Mouse (Mus musculus) left cerebral cortex, adult 2 months (tissue): Measurements from ENCODE around the gene Vwa8. TPM values are rescaled to one million over a fixed set of nuclear protein-coding genes. Genes with fewer than 3 reads are reported as not detected.

ENCODE experiments used
- DNase-seq, 2 experiments: peaks; one replicate each; pipeline ENCODE4 v3.0.0; 2021 to 2022; ENCODE audit warnings: low spot score in 2 of 2, mixed read lengths in 1 of 2; ENCODE audit errors: extremely low spot score in 1 of 2
- H3K27ac ChIP-seq: fragments of 200-600 bp; 2 replicates; pipeline ENCODE4 v1.8.1; 2022
- H3K4me3 ChIP-seq: fragments of 200-600 bp; 2 replicates; pipeline ENCODE4 v1.8.1; 2022
- CTCF ChIP-seq: fragments of 200-600 bp; IDR thresholded peaks from 2 replicates; pipeline ENCODE4 v1.8.1; 2022; ENCODE audit warnings: antibody characterized with exemption, mild to moderate bottlenecking, moderate library complexity
- intact Hi-C: fragments of 180-260 bp; cut with DNase I; formaldehyde crosslinking; loops from one replicate; pipeline ENCODE4 v1.15.1; 2025
- total RNA-seq, 2 experiments: library from RNA; stranded (reverse); gene quantifications; 2 replicates each; pipeline ENCODE4 v1.2.3; 2021

Gene Vwa8
- total RNA-seq, 2 experiments from 2014 or later = 31.7 to 32.3 TPM

DNA sequence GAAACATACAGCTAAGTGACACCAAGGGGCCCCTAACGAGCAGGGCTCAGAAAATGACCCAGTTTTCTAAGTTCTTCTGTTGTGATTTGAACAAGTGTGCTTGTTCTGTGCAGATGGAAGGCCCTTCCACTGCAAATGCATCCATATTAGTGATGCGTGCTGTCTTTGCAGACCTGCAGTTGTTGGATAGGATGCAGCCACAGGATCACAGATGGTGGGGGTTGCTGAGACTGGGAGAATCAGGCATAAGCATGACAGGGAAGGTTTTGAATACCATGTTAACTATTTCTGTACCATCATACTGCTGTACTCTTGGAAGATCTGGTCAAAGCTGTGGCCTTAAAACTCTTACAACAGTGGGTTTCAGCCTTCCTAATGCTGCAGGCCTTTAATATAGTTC is 83.2 kb downstream of the Vwa8 start:
- intact Hi-C loops = no loop called here
- DNase-seq = no peak
- TF ChIP-seq CTCF = no peak
- Histone ChIP-seq H3K4me3 (no peak overlapping the region), H3K27ac (no peak overlapping the region)

GRCm38 (mm10) chr14:78933399-78933798 is 84.5 kb downstream of the Vwa8 start:
- no peak for TF ChIP-seq CTCF
- Histone ChIP-seq H3K4me3 (no peak overlapping the region), H3K27ac (no peak overlapping the region)
- DNase-seq = no peak
- intact Hi-C loops = no loop called here

GRCm38 (mm10) chr14:78934596-78934995 is 85.7 kb downstream of the Vwa8 start:
- intact Hi-C loops = no loop called here
- Histone ChIP-seq H3K27ac (no peak overlapping the region), H3K4me3 (no peak overlapping the region)
- no peak for TF ChIP-seq CTCF
- DNase-seq = no peak

DNA sequence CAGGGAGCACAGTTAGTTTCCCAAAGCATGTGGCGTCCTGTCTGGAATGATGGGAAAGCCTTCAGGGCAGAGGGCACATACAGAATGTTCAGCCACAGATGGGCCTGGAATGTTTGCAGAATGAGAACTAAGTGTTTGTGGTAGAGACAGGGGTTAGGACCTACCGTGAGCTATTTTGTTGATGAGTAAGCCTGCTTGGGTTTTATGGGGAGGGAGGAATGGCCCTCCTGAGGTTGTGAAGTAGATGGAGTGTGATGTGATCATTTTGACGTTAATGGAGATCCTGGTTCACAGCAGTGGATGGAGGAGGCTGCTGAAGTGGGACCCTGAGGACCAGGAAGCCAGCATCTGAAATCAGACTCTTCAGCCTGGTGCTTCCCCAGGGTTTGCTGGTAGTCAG is 86.9 kb downstream of the Vwa8 start:
- no peak overlapping the region for H3K4me3 ChIP-seq
- TF ChIP-seq CTCF = no peak

DNA sequence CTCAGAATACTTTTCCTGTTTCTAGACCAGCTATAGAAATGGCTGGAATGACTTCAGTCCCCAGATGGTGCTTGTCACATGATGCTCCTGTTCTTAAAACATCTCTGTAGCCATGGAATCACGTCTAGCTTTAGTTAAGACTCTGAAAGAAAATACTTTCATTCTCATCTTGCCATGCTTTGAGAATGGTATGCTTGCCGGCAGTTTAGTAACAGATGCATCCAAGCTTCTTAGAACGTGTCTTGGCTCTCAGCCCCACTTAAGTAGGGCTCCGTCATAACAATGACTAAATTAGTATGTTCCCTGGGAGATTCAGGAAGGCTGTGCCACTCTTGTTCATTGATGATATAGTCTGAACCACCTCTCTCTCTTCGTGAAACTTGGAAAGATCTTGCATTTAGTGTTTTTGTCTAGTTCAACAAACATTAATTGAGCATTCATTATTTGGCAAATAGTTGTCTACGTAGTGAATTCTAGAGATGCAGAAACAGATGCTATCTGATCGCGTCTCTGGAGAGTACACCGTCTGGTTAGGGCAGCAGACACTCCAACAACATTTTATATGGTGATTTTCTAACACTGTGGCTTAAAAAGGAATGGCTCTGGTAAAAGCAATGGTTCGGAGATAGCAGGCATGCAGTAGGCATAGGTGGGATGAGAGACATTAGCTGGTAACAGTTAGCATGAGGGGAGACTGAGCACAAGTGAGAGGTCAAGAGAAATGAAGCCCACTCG is 93.1 kb downstream of the Vwa8 start:
- no peak for TF ChIP-seq CTCF
- peak overlapping the region; percentile 81 for H3K27ac ChIP-seq
- no peak overlapping the region for H3K4me3 ChIP-seq
- intact Hi-C loops = loop anchor here (5.0 kb wide), 3 partner anchors 90 to 210 kb away; partner anchors contain the start of gene Dgkh
- DNase-seq = peak; percentile 28 to 39

More for the DNA sequence above, 86.9 kb downstream of the Vwa8 start:
- DNase-seq = no peak
- no peak overlapping the region for H3K27ac ChIP-seq
- intact Hi-C loops = no loop called here

DNA sequence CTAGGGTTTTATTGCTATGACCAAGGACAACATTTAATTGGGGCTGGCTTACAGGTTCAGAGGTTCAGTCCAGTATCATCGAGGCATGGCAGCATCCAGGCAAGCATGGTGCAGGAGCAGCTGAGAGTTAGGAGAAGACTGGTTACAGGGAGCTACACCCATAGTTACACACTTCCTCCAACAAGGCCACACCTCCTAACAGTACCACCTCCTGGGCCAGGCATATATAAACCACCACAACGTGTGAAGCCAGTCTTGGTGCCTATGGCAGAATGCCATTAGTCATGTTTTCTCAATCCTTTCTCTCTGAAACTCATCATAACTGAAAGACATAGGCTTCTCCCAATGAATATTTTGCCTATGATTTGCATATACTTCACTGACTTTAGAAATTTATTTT is 106.9 kb downstream of the Vwa8 start:
- DNase-seq = no peak
- TF ChIP-seq CTCF = no peak
- H3K27ac ChIP-seq = no peak overlapping the region
- intact Hi-C loops = no loop called here
- H3K4me3 ChIP-seq = no peak overlapping the region

DNA sequence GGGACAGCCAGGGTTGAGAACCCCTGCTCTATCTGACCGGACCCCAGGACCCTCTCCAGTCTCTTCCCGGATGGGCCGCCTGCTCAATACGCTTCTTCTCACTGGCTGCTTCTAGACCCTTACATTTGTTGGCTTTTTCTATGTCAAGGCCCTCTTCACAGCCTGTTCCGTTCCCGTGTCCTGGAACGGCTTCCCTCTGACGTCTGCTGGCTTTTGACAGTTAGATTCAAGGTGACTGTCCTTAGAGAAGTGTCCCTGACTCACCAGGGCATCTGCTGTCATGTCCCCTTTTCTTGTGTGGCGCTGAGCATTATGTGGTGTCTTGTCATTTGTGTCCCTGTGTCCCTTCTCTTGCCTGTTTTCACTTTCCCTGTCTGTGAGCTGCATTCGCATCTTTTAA is 121.8 kb downstream of the Vwa8 start:
- intact Hi-C loops = no loop called here
- TF ChIP-seq CTCF = no peak
- H3K4me3 ChIP-seq = no peak overlapping the region
- no peak for DNase-seq
- no peak overlapping the region for H3K27ac ChIP-seq

DNA sequence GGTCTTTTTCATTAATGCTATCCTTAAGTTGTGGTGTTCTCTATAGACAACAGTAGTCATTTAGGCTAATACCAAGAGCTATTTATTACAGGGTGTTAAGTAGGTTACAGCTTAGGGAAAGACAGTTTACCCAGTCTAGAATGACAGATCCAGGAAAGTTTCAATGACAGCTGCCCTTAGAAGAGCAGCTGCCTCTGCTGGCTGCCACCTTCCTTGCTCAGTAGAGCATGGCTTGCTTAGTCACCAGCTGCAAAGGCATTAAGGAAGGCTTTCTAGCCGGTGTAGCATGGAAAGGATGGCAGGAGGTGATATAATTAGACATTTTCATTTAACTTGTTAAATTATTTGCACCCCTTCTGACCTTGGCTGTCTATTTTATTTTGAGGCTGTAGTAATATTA is 123.6 kb downstream of the Vwa8 start:
- TF ChIP-seq CTCF = no peak
- intact Hi-C loops = no loop called here
- DNase-seq = no peak
- Histone ChIP-seq H3K27ac (no peak overlapping the region), H3K4me3 (no peak overlapping the region)

- H3K27ac ChIP-seq = no peak overlapping the region
- intact Hi-C loops = no loop called here
- no peak for TF ChIP-seq CTCF
- DNase-seq = no peak
- H3K4me3 ChIP-seq = no peak overlapping the region
Observed at GRCm38 (mm10) chr14:78983104-78983503, 134.3 kb downstream of the Vwa8 start.

- no peak for TF ChIP-seq CTCF
- intact Hi-C loops = no loop called here
- H3K27ac ChIP-seq = no peak overlapping the region
- H3K4me3 ChIP-seq = no peak overlapping the region
- peak in 1 of 2 experiments; percentile 28 for DNase-seq
Observed at GRCm38 (mm10) chr14:78984296-78984695, 135.4 kb downstream of the Vwa8 start.

DNA sequence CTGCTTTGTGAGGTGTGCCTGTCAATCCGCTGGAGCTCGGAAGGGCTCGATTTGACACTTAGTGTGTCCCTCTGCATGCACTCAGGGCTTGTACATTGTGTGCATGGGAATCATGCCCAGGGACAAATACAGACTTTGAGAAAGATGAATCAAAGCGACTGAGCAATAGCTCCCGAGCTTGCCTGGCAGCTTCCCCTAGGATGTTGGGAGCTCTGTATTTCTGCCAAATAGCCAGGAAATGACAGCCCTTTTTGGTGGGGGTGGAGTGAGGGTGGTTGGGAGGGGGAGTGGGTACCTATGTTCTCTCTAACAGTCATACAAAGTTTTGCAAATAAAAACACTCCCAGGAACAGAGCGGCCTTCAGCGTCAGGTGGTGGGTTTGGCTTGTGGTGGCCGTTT is 138.7 kb downstream of the Vwa8 start:
- Histone ChIP-seq H3K4me3 (no peak overlapping the region), H3K27ac (no peak overlapping the region)
- DNase-seq = no peak
- intact Hi-C loops = no loop called here
- no peak for TF ChIP-seq CTCF

DNA sequence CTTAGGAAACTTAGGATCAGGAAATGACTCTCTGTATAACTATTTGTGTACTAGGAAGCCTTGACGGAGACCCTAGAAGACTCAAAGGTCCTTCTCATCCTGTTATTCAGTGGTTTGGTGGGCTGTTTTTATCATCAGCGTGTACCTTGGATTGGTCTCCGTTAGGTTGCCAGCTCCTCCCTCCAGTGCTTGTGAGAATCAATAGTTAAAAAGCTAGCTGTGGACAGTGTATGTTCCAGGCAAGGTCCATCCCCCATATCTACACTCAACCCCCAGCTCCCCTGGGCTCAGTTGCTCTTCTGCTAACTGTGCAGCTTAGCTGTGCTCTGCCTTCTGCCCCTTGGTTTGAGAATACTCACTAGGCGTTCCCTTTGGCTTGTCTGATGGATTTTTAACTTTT is 143.6 kb downstream of the Vwa8 start:
- TF ChIP-seq CTCF = no peak
- no peak overlapping the region for H3K4me3 ChIP-seq
- intact Hi-C loops = no loop called here
- no peak overlapping the region for H3K27ac ChIP-seq
- no peak for DNase-seq

GRCm38 (mm10) chr14:78993515-78993914 is 144.7 kb downstream of the Vwa8 start:
- intact Hi-C loops = no loop called here
- TF ChIP-seq CTCF = no peak
- no peak overlapping the region for H3K4me3 ChIP-seq
- DNase-seq = no peak
- H3K27ac ChIP-seq = no peak overlapping the region
